Mouse (Mus musculus) bone marrow, adult 2 months (tissue): ENCODE measurements around the gene Trpm4. TPM values are rescaled to one million over a fixed set of nuclear protein-coding genes. Genes with fewer than 3 reads are reported as not detected.

Source experiments
- H3K27ac ChIP-seq: fragments of 200-500 bp; 2 replicates; pipeline ENCODE4 v1.5.1; 2012; ENCODE audit warnings: low read depth, mild to moderate bottlenecking, control low read depth, inconsistent platforms, low read length; ENCODE audit not compliant: control insufficient read depth, poor library complexity, insufficient read depth
- H3K4me1 ChIP-seq: fragments of 200-500 bp; 2 replicates; pipeline ENCODE4 v1.6.1; 2011; ENCODE audit warnings: low read length; ENCODE audit not compliant: control insufficient read depth, insufficient read depth
- H3K4me3 ChIP-seq: fragments of 200-500 bp; replicated peaks from 2 replicates; pipeline ENCODE3; 2011; ENCODE audit warnings: mild to moderate bottlenecking, low read depth, low read length, control low read depth; ENCODE audit not compliant: control insufficient read depth
- CTCF ChIP-seq: fragments of 200-500 bp; IDR thresholded peaks from 2 replicates; pipeline ENCODE4 v1.5.1; 2011; ENCODE audit warnings: low read length, control low read depth; ENCODE audit not compliant: control insufficient read depth, insufficient read depth
- POLR2A ChIP-seq: fragments of 200-500 bp; IDR thresholded peaks from 2 replicates; pipeline ENCODE4 v1.6.1; 2011; ENCODE audit warnings: low read depth, mild to moderate bottlenecking, control low read depth, low read length, borderline replicate concordance; ENCODE audit not compliant: control insufficient read depth
- WGBS: fragments of 180-500 bp; shearing (Covaris S2); methylation state at CpG from one replicate; pipeline ENCODE4 v1.1.7; 2018; 5-methylcytosine and 5-hydroxymethylcytosine counted together
- polyA plus RNA-seq: library from polyadenylated mRNA; stranded (reverse); fragments of >200 nt; gene quantifications from 2 replicates; pipeline ENCODE4 v1.2.4, GENCODE M21; 2011; ENCODE audit warnings: low replicate concordance; ENCODE audit not compliant: missing spikeins, insufficient read depth, insufficient read length

Gene Trpm4
- polyA plus RNA-seq, 1 experiment = 3.9 TPM

DNA sequence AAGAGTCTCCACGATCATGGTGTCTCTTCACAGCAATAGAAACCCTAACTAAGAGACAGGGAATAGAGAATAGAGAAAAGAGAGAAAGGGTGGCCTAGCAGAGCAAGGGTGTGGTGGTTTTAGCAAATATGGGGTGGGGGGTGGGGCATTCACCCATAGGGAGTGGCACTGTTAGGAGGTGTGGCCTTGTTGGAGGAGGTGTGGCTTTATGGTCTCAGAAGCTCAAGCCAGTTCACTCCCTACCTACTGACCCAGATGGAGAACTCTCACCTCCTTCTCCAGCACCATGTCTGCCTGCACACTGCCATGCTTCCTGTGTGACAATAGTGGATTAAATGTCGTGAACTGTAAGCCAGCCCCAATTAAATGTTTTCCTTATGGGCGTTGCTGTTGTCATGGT lies 36.0 kb downstream of the Trpm4 start:
- Histone ChIP-seq H3K4me1 (no peaks in the 10 kb centered on the region), H3K4me3 (no peak overlapping the region), H3K27ac (no peak overlapping the region)
- 70% methylated on average over 3 of the region's 3 CpGs for WGBS
- TF ChIP-seq CTCF (no peak), POLR2A (no peak)

DNA sequence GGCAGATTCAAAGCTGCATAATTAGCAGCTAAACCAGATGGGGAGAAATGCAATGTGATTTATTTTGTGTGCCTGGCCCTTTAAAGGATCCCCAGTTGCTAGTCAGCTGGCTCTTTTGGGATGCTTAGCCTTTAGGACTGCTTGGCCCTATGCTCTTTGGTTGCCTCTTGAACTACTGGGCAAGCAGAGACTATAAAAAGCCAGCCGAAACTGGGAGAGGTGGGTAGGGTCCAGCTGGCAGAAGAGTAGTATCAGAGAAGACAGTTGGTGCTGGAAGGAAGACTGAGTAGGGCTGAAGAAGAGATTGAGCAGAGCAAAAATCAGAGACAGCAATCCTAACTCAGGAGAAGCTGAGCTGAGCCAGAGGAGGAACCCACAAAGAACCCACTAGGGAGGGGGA lies 37.0 kb downstream of the Trpm4 start:
- Histone ChIP-seq H3K4me1 (no peaks in the 10 kb centered on the region), H3K4me3 (no peak overlapping the region), H3K27ac (no peak overlapping the region)
- WGBS = 74% methylated on average over 1 of the region's 1 CpGs
- no peak for TF ChIP-seq CTCF
- no peak for TF ChIP-seq POLR2A

DNA sequence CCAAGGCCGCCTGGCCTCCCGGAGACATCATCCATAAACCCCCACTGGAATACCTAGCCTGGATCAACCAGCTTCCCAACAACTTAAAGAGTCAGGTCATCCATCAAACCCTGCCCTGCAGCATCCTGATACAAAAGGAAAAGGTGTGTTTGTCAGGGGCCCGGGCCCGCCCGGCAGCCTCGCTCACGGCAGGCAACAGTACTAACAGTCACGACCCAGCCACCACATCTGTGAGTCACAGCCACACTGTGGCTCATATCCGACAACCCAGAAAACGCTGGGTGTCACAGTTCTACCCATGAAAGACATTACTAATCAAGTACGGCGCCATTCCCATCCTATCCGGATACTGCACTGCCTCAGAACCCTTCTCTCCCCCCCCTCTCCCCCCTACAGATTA lies 47.1 kb downstream of the Trpm4 start:
- H3K4me1 ChIP-seq = no peaks in the 10 kb centered on the region
- WGBS = 84% methylated on average over 13 of the region's 13 CpGs
- no peak overlapping the region for H3K4me3 ChIP-seq
- H3K27ac ChIP-seq = no peak overlapping the region
- TF ChIP-seq CTCF (no peak), POLR2A (no peak)

DNA sequence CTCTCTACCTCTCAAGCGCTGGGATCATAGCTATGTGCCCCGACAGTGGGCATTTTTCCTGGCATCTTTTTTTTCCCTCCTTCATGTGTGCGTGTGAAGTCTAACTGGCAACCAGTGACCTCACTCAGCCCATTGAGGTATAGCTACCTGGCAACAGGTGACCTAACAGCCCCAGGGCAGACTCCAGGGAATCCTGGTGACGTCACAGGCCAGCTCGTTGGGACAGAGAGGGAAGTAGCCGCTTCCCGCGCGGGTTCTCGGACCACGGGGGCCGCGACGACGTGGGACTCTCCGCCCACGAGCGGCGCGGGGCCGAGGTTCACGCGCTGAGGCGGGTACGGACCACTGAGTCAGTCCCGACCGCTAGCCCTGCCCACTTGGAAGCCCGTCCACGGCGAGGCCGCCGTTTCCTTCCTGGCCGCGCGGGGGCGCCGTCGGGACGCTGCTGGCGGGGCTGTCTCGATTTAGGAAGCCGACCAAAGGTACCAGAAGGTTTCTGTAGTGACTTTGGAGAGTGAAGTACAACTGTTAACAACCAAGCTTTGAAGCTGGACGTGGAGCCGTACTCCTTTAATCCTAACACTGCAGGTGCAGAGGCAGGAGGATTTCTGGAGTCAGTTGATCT lies 56.3 kb downstream of the Trpm4 start, which contains the start of gene Slc6a21:
Slc6a21 (plus strand) TSS at position 378 of the 625 bp plus-strand sequence.
- TF ChIP-seq POLR2A = no peak
- peak; percentile 84 for TF ChIP-seq CTCF
- peak within 1 kb of the TSS; percentile 52 for H3K4me3 ChIP-seq
- 6% methylated on average over 44 of the region's 44 CpGs for WGBS
- peaks cover 1% of the 10 kb centered on the region; the same call in 1 of the 2 replicates for H3K4me1 ChIP-seq
- peak within 1 kb of the TSS; percentile 47; the same call in 1 of the 2 replicates for H3K27ac ChIP-seq

DNA sequence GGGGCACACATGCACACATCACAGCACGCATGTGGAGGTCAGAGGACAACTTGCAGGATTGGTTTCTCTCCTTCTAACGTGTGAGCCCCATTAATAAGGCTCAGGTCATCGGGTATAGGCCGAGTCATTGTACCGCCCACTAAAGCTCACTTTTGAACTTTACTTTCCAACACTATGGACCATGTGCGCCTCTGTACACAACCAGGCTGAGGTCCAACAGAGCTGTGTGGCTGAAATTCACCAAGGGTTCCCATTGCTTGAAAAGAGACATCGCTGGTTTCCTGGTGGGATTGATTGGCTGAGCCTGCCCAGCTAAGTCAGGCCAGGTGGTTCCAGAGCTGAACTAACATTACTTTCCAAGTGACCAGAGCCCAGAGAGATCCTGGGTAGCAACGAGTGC lies 59.9 kb downstream of the Trpm4 start:
- TF ChIP-seq POLR2A (no peak), CTCF (no peak)
- WGBS = 77% methylated on average over 8 of the region's 8 CpGs
- H3K4me1 ChIP-seq = peaks cover 1% of the 10 kb centered on the region; the same call in 1 of the 2 replicates

DNA sequence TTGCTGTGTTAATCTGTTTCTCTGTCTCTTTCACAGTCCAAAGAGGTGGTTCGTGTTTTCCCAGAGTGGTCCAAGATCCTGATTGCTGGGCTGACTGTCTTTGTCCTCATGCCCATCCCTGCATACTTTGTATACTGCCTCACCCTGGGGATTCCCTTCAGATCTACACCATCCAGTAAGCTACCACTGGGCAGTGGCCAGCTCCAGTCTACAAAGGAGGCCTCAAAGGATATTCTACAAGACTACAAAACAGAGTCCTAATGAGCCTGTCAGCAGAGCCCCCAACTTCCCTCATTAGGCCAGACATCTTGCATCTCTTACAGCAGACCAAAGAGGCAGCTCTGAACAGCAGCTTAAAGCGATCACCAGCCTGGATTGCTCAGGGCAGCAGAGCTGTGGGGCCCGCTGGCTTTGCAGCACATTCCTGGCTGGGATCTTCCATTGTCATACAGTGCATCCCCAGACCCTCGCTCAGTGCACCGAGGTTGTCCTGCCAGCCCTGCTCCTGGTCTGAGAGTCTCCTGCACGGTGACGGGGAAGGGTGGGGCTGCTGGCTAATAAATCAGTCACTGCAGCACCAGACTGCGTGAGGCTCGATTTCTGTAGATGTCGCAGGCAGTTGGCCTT lies 60.7 kb downstream of the Trpm4 start:
- Histone ChIP-seq H3K4me3 (no peak overlapping the region), H3K27ac (no peak overlapping the region), H3K4me1 (peaks cover 1% of the 10 kb centered on the region; the same call in 1 of the 2 replicates)
- 65% methylated on average over 10 of the region's 10 CpGs for WGBS
- TF ChIP-seq CTCF = no peak
- TF ChIP-seq POLR2A = no peak

More for the DNA sequence above, 59.9 kb downstream of the Trpm4 start:
- no peak overlapping the region for H3K27ac ChIP-seq
- H3K4me3 ChIP-seq = no peak overlapping the region

DNA sequence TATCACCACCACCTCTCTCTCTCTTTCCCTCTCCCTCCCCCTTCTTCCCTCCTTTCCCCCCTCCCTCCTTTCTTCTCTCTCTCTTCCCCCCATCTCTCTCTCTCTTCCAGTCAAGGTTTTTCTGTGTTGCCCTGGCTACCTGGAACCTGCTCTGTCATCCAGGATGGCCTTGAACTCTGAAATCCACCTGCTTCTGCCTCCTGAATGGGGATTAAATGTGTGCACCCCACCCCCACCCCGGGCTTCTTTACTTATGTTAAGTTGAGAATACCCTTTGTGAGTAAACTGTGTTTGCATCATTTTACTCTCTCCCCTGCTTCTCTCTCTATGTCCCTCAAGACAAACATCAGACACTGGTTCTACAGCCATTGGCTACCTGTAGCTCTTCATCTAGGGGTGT lies 68.1 kb downstream of the Trpm4 start:
- TF ChIP-seq POLR2A (no peak), CTCF (no peak)
- Histone ChIP-seq H3K4me3 (no peak overlapping the region), H3K27ac (no peak overlapping the region), H3K4me1 (no peaks in the 10 kb centered on the region)
- WGBS = 65% methylated on average over 1 of the region's 1 CpGs

DNA sequence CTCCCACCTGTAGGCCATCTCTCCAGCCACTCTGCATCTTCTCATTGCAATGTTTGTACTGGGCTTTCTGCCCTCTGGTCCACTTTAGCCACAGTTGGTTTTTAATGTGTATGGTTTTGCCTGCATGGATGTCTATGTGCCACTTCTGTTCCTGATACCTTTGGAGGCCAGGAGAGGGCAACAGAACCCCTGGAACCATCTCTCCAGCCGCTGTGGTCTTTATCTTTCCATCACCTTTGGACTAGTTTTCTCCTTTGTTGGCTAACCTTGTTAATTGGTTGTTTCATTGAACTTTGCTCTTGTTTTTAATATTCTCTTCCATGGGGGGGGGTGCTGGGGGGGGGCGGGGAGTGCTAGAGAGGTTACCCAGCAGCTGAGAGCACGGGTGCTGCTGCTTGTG lies 69.2 kb downstream of the Trpm4 start:
- Histone ChIP-seq H3K4me1 (no peaks in the 10 kb centered on the region), H3K4me3 (no peak overlapping the region), H3K27ac (no peak overlapping the region)
- WGBS = 65% methylated on average over 3 of the region's 3 CpGs
- TF ChIP-seq POLR2A = no peak
- no peak for TF ChIP-seq CTCF

DNA sequence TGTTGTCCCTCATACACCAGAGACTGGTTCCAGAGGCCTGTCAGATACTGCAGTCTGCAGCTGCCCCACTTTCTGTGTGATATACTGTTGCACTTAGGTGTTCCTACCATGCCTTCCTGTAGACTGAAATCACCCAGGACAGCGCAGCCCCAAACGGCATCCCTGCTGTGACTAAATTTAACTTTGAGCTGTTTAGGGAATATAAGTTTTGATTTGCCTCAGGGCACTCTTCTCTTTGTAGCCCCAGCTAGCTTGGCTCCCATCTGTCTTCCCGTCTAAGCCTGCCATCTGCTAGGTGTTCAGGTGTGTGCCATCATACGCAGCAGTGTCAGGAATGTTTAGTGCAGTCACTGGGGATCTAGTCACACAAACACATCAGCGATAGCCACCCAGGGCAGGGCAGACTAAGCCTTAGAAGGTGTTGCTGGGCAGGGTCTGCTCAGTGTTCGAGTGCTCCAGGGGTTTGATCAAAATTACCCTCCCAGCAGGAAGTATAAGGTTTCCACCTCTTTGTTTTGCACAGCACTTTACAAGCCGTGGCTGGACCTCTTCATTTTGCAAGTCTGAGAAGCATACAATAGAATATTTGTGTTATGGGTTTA lies 70.5 kb downstream of the Trpm4 start:
- TF ChIP-seq CTCF = no peak
- TF ChIP-seq POLR2A = no peak
- Histone ChIP-seq H3K27ac (no peak overlapping the region), H3K4me3 (no peak overlapping the region), H3K4me1 (no peaks in the 10 kb centered on the region)
- 74% methylated on average over 7 of the region's 7 CpGs for WGBS
